Mouse (Mus musculus) forebrain, embryonic 15.5 days (tissue): ENCODE data around the gene Gm11239. TPM values are rescaled to one million over a fixed set of nuclear protein-coding genes. Genes with fewer than 3 reads are reported as not detected.
"Not testable (repeated sequence)": the region's sequence is repeated elsewhere in the genome, so short reads cannot be mapped to it uniquely, and the experiment has no call there.

ENCODE experiments used
- ATAC-seq: fragments of 200-750 bp; cut with Nextera tagmentation; replicated peaks from 2 replicates; pipeline ENCODE4 v1.8.0; 2017; ENCODE audit warnings: mild to moderate bottlenecking, moderate TSS enrichment, moderate library complexity
- H3K27ac ChIP-seq: fragments of 300-500 bp; sonication (generic); replicated peaks from 2 replicates; pipeline ENCODE4 v1.5.1; 2015; ENCODE audit warnings: mild to moderate bottlenecking, inconsistent platforms
- H3K27me3 ChIP-seq: fragments of 300-500 bp; sonication (generic); 2 replicates; pipeline ENCODE4 v1.6.1; 2015; ENCODE audit warnings: inconsistent platforms
- H3K36me3 ChIP-seq: fragments of 300-500 bp; sonication (generic); 2 replicates; pipeline ENCODE4 v1.6.1; 2015; ENCODE audit warnings: mild to moderate bottlenecking, inconsistent platforms
- H3K4me1 ChIP-seq: fragments of 300-500 bp; sonication (generic); 2 replicates; pipeline ENCODE4 v1.6.1; 2015; ENCODE audit warnings: inconsistent platforms
- H3K4me2 ChIP-seq: fragments of 300-500 bp; sonication (generic); replicated peaks from 2 replicates; pipeline ENCODE4 v1.6.1; 2015; ENCODE audit warnings: mild to moderate bottlenecking, inconsistent platforms
- H3K4me3 ChIP-seq: fragments of 300-500 bp; sonication (generic); 2 replicates; pipeline ENCODE4 v1.5.1; 2015; ENCODE audit warnings: mild to moderate bottlenecking, inconsistent platforms
- H3K9ac ChIP-seq: fragments of 300-500 bp; sonication (generic); replicated peaks from 2 replicates; pipeline ENCODE4 v1.6.1; 2015; ENCODE audit warnings: mild to moderate bottlenecking, inconsistent platforms
- H3K9me3 ChIP-seq: fragments of 300-500 bp; sonication (generic); 2 replicates; pipeline ENCODE4 v1.6.1; 2016; ENCODE audit warnings: inconsistent platforms
- WGBS: fragments of 180-500 bp; shearing (Covaris S2); methylation state at CpG from one replicate; pipeline ENCODE4 v1.1.7; 2015; ENCODE audit warnings: mixed read lengths; 5-methylcytosine and 5-hydroxymethylcytosine counted together
- polyA plus RNA-seq: library from polyadenylated mRNA; unstranded; fragments of >200 nt; fragmentation: Nextera tagmentation; extraction: Ambion mirVana; gene quantifications from 2 replicates; pipeline ENCODE4 v1.2.1, GENCODE M21; 2015

Gene Gm11239
- polyA plus RNA-seq: not detected in 2 replicates

- not testable (repeated sequence) for H3K4me3 ChIP-seq, H3K4me2 ChIP-seq, H3K9ac ChIP-seq, H3K4me1 ChIP-seq, H3K27ac ChIP-seq, H3K27me3 ChIP-seq, H3K9me3 ChIP-seq, ATAC-seq, H3K36me3 ChIP-seq
- WGBS: no CpG with 5 or more reads among the region's 4 CpGs
Observed at GRCm38 (mm10) chr4:73668054-73668453, at the start of gene Gm11239. Gene Gm11239, plus strand, starts transcription at chr4:73668354.

GRCm38 (mm10) chr4:73622684-73623083 is 45.5 kb upstream of the Gm11239 start, which contains the start of gene Gm11237:
Gene Gm11237, plus strand, starts transcription at chr4:73622984.
- WGBS: no CpG with 5 or more reads among the region's 3 CpGs
- H3K4me1 ChIP-seq, H3K27me3 ChIP-seq, H3K9me3 ChIP-seq, H3K36me3 ChIP-seq, H3K27ac ChIP-seq, ATAC-seq, H3K4me3 ChIP-seq, H3K9ac ChIP-seq, H3K4me2 ChIP-seq: not testable (repeated sequence)

GRCm38 (mm10) chr4:73637821-73638220 is 30.3 kb upstream of the Gm11239 start, which contains the start of gene Gm11236:
Gene Gm11236, plus strand, starts transcription at chr4:73638121.
- WGBS: no CpG with 5 or more reads among the region's 4 CpGs
- H3K4me2 ChIP-seq, H3K4me3 ChIP-seq, H3K9me3 ChIP-seq, H3K27ac ChIP-seq, H3K9ac ChIP-seq, H3K27me3 ChIP-seq, H3K36me3 ChIP-seq, H3K4me1 ChIP-seq, ATAC-seq: not testable (repeated sequence)

DNA sequence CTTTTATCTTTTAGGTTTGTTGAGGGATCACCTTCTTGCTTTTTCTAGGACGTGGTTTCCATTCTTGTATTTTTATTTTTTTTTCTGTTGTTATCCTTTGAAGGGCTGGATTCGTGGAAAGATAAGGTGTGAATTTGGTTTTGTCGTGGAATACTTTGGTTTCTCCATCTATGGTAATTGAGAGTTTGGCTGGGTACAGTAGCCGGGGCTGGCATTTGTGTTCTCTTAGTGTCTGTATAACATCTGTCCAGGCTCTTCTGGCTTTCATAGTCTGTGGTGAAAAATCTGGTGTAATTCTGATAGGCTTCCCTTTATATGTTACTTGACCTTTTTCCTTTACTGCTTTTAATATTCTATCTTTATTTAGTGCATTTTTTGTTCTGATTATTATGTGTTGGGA is 6.3 kb upstream of the Gm11239 start:
- H3K9ac ChIP-seq, ATAC-seq, H3K4me1 ChIP-seq, H3K4me2 ChIP-seq, H3K36me3 ChIP-seq, H3K4me3 ChIP-seq, H3K9me3 ChIP-seq, H3K27me3 ChIP-seq, H3K27ac ChIP-seq: not testable (repeated sequence)
- 96% methylated on average over 4 of the region's 4 CpGs for WGBS

DNA sequence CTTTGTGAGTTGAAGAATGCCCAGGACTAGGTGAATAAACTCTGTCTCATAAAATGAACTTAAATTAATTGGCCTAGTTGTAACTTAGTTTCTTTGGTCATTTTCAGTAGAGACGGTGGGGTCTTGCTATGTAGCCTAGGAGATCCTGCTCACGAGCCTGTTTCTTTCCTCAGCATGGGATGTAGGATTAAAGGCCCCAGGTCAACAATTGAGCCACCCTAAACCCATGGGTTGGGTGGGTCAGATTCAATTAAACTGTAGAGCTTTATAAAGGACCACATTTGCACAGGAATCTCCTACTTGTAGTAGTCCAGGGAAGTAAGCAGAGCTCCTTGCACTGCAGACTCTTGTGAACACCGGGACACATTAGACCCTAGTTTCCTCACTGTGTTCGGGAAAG is 15.1 kb downstream of the Gm11239 start, which contains the start of gene Gm428:
Gene Gm428, plus strand, starts transcription at position 301 of the 400 bp plus-strand sequence.
- H3K36me3 ChIP-seq, H3K27me3 ChIP-seq, H3K4me3 ChIP-seq, ATAC-seq, H3K4me1 ChIP-seq, H3K9ac ChIP-seq, H3K9me3 ChIP-seq, H3K4me2 ChIP-seq, H3K27ac ChIP-seq: not testable (repeated sequence)
- WGBS: 82% methylated on average over 2 of the region's 4 CpGs

DNA sequence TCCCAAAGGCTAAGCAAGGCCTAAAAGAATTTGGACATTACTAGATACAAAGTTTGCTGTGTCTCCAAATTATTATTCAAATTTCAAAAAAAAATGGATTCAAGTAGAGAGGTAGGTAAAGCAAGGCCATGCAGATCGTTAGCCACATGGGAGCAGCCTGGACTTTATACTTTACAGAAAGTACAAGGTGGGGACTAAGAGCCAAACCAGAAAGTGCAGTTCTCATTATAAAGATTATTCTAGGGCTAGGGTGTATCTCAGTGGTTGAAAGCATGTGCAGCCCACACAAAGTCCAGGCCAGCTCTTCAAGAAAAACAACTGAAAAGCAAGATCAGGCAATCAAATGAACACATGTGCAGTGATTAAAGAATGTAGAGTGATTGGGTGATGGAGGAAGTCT is 50.6 kb downstream of the Gm11239 start:
- no peaks in the 10 kb centered on the region for H3K4me1 ChIP-seq
- no peak overlapping the region for H3K9ac ChIP-seq
- no peaks in the 10 kb centered on the region for H3K9me3 ChIP-seq
- no peak overlapping the region for H3K4me2 ChIP-seq
- no peaks in the 10 kb centered on the region for H3K36me3 ChIP-seq
- no peak for ATAC-seq
- H3K4me3 ChIP-seq: no peak overlapping the region
- no peaks in the 10 kb centered on the region for H3K27me3 ChIP-seq
- WGBS: 88% methylated on average over 1 of the region's 1 CpGs
- H3K27ac ChIP-seq: no peak overlapping the region

DNA sequence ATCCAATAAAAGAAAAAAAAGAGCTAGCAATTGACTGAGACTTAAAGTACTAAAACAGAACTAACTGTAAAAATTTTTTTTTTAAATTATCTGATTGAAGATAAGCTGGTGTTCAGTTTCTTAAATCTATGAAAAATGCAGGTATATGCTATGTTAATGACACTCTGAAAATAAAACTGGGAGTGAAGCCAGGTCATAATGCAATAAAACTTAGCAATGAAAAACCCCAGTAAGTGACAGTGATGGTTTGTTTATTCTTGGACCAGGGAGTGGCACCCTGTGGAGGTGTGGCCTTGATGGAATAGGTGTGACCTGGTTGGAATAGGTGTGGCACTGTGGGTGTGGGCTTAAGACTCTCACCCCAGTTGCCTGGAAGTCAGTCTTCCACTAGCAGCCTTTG is 51.7 kb downstream of the Gm11239 start:
- Histone ChIP-seq H3K4me2 (no peak overlapping the region), H3K27me3 (no peaks in the 10 kb centered on the region), H3K4me1 (no peaks in the 10 kb centered on the region), H3K36me3 (no peaks in the 10 kb centered on the region), H3K9ac (no peak overlapping the region), H3K9me3 (no peaks in the 10 kb centered on the region), H3K4me3 (no peak overlapping the region), H3K27ac (no peak overlapping the region)
- no peak for ATAC-seq

Other genes starting within 250 kb of the Gm11239 start
- gene Gm11238, start 60.5 kb upstream of the Gm11239 start, polyA plus RNA-seq: not detected in 2 replicates
- not detected in 2 replicates for gene Gm11237, start 45.4 kb upstream of the Gm11239 start, polyA plus RNA-seq
- gene Gm11236, start 30.2 kb upstream of the Gm11239 start, polyA plus RNA-seq: not detected in 2 replicates
- not detected in 2 replicates for gene Gm428, start 15.2 kb downstream of the Gm11239 start, polyA plus RNA-seq
- gene Rasef, start 122.6 kb downstream of the Gm11239 start, polyA plus RNA-seq: 0.06 and 0.34 TPM in 2 replicates
- not detected in 2 replicates for gene Gm11758, start 207.9 kb downstream of the Gm11239 start, polyA plus RNA-seq
- not detected in 2 replicates for gene Gm11757, start 222.8 kb downstream of the Gm11239 start, polyA plus RNA-seq
- not detected in 2 replicates for gene Gm13871, start 237.6 kb downstream of the Gm11239 start, polyA plus RNA-seq